Mouse (Mus musculus): ENCODE measurements at regions not wholly inside any gene's neighbourhood (a gene's known extent, or its start where the extent isn't known, plus 50 kb on each side); places are given as distances from the start of the nearest gene placed in this dataset.

- no peak for DNase-seq (ENCODE audit: low spot score)
- Histone ChIP-seq H3K27me3 (ENCODE audit: control insufficient read depth, insufficient read depth, low read length) (no peaks in the 10 kb centered on the region), H3K9me3 (replicated peaks; ENCODE audit: control insufficient read depth, low read length) (no peaks in the 10 kb centered on the region), H3K4me2 (ENCODE audit: low read depth, low read length) (no peak overlapping the region), H3K27ac (replicated peaks; ENCODE audit: low read depth, low read length) (no peak overlapping the region), H3K36me3 (replicated peaks; ENCODE audit: control insufficient read depth, insufficient read depth, low read depth, low read length) (no peaks in the 10 kb centered on the region), H3K4me3 (ENCODE audit: low read depth, low read length) (no peak overlapping the region), H3K4me1 (ENCODE audit: control insufficient read depth, insufficient read depth, low read length) (no peaks in the 10 kb centered on the region), H3K9ac (replicated peaks; ENCODE audit: low read length) (no peak overlapping the region)
- no peak for ATAC-seq (replicated peaks; ENCODE audit: insufficient number of reproducible peaks, low FRiP score, low TSS enrichment, low read depth)
- 68% methylated on average over 2 of the region's 2 CpGs for WGBS
These were observed 173.8 kb upstream of the Rnaseh2b start for GRCm38 (mm10) chr14:62118542-62118953.

- Histone ChIP-seq H3K4me3 (ENCODE audit: low read depth, low read length) (no peak overlapping the region), H3K36me3 (replicated peaks; ENCODE audit: control insufficient read depth, insufficient read depth, low read depth, low read length) (no peaks in the 10 kb centered on the region), H3K27ac (replicated peaks; ENCODE audit: low read depth, low read length) (no peak overlapping the region), H3K4me1 (ENCODE audit: control insufficient read depth, insufficient read depth, low read length) (no peaks in the 10 kb centered on the region), H3K4me2 (ENCODE audit: low read depth, low read length) (no peak overlapping the region), H3K9me3 (replicated peaks; ENCODE audit: control insufficient read depth, low read length) (no peaks in the 10 kb centered on the region), H3K27me3 (ENCODE audit: control insufficient read depth, insufficient read depth, low read length) (no peaks in the 10 kb centered on the region), H3K9ac (replicated peaks; ENCODE audit: low read length) (no peak overlapping the region)
- DNase-seq (ENCODE audit: low spot score) (no peak), ATAC-seq (replicated peaks; ENCODE audit: insufficient number of reproducible peaks, low FRiP score, low TSS enrichment, low read depth) (no peak)
- WGBS, result 81% methylated on average over 6 of the region's 6 CpGs
These were observed 163.5 kb upstream of the Rnaseh2b start for GRCm38 (mm10) chr14:62128918-62129317.

GRCm38 (mm10) chr14:62132353-62132816 lies 160.0 kb upstream of the Rnaseh2b start:
- WGBS, result 67% methylated on average over 8 of the region's 8 CpGs
- Histone ChIP-seq H3K9ac (replicated peaks; ENCODE audit: low read length) (no peak overlapping the region), H3K4me3 (ENCODE audit: low read depth, low read length) (no peak overlapping the region), H3K4me1 (ENCODE audit: control insufficient read depth, insufficient read depth, low read length) (no peaks in the 10 kb centered on the region), H3K9me3 (replicated peaks; ENCODE audit: control insufficient read depth, low read length) (no peaks in the 10 kb centered on the region; the same call in 1 of the 2 replicates), H3K36me3 (replicated peaks; ENCODE audit: control insufficient read depth, insufficient read depth, low read depth, low read length) (no peaks in the 10 kb centered on the region), H3K27ac (replicated peaks; ENCODE audit: low read depth, low read length) (no peak overlapping the region), H3K4me2 (ENCODE audit: low read depth, low read length) (no peak overlapping the region), H3K27me3 (ENCODE audit: control insufficient read depth, insufficient read depth, low read length) (no peaks in the 10 kb centered on the region)
- no peak for ATAC-seq (replicated peaks; ENCODE audit: insufficient number of reproducible peaks, low FRiP score, low TSS enrichment, low read depth)
- no peak for DNase-seq (ENCODE audit: low spot score)

- Histone ChIP-seq H3K4me2 (ENCODE audit: low read depth, low read length) (no peak overlapping the region), H3K4me3 (ENCODE audit: low read depth, low read length) (no peak overlapping the region), H3K9ac (replicated peaks; ENCODE audit: low read length) (no peak overlapping the region), H3K27me3 (ENCODE audit: control insufficient read depth, insufficient read depth, low read length) (no peaks in the 10 kb centered on the region), H3K4me1 (ENCODE audit: control insufficient read depth, insufficient read depth, low read length) (no peaks in the 10 kb centered on the region), H3K36me3 (replicated peaks; ENCODE audit: control insufficient read depth, insufficient read depth, low read depth, low read length) (no peaks in the 10 kb centered on the region), H3K9me3 (replicated peaks; ENCODE audit: control insufficient read depth, low read length) (no peaks in the 10 kb centered on the region; the same call in 1 of the 2 replicates), H3K27ac (replicated peaks; ENCODE audit: low read depth, low read length) (no peak overlapping the region)
- DNase-seq (ENCODE audit: low spot score), result no peak
- WGBS, result 61% methylated on average over 5 of the region's 5 CpGs
- ATAC-seq (replicated peaks; ENCODE audit: insufficient number of reproducible peaks, low FRiP score, low TSS enrichment, low read depth), result no peak
These were observed 154.4 kb upstream of the Rnaseh2b start for GRCm38 (mm10) chr14:62137981-62138380.

GRCm38 (mm10) chr14:62144385-62145030 lies 147.9 kb upstream of the Rnaseh2b start:
- Histone ChIP-seq H3K4me3 (ENCODE audit: low read depth, low read length) (no peak overlapping the region), H3K9me3 (replicated peaks; ENCODE audit: control insufficient read depth, low read length) (no peaks in the 10 kb centered on the region), H3K4me1 (ENCODE audit: control insufficient read depth, insufficient read depth, low read length) (no peaks in the 10 kb centered on the region), H3K36me3 (replicated peaks; ENCODE audit: control insufficient read depth, insufficient read depth, low read depth, low read length) (no peaks in the 10 kb centered on the region), H3K27ac (replicated peaks; ENCODE audit: low read depth, low read length) (no peak overlapping the region), H3K4me2 (ENCODE audit: low read depth, low read length) (no peak overlapping the region), H3K27me3 (ENCODE audit: control insufficient read depth, insufficient read depth, low read length) (no peaks in the 10 kb centered on the region), H3K9ac (replicated peaks; ENCODE audit: low read length) (no peak overlapping the region)
- no peak for ATAC-seq (replicated peaks; ENCODE audit: insufficient number of reproducible peaks, low FRiP score, low TSS enrichment, low read depth)
- peak; percentile 44 for DNase-seq (ENCODE audit: low spot score)
- WGBS, result 52% methylated on average over 17 of the region's 17 CpGs

- H3K9me3 ChIP-seq (replicated peaks; ENCODE audit: control insufficient read depth, low read length), result no peaks in the 10 kb centered on the region
- H3K4me3 ChIP-seq (ENCODE audit: low read depth, low read length), result no peak overlapping the region
- no peak overlapping the region for H3K27ac ChIP-seq (replicated peaks; ENCODE audit: low read depth, low read length)
- ATAC-seq (replicated peaks; ENCODE audit: insufficient number of reproducible peaks, low FRiP score, low TSS enrichment, low read depth) (no peak), DNase-seq (ENCODE audit: low spot score) (no peak)
- H3K36me3 ChIP-seq (replicated peaks; ENCODE audit: control insufficient read depth, insufficient read depth, low read depth, low read length), result no peaks in the 10 kb centered on the region
- H3K9ac ChIP-seq (replicated peaks; ENCODE audit: low read length), result no peak overlapping the region
- H3K27me3 ChIP-seq (ENCODE audit: control insufficient read depth, insufficient read depth, low read length), result no peaks in the 10 kb centered on the region
- WGBS, result 81% methylated on average over 7 of the region's 7 CpGs
- H3K4me2 ChIP-seq (ENCODE audit: low read depth, low read length), result no peak overlapping the region
- no peaks in the 10 kb centered on the region for H3K4me1 ChIP-seq (ENCODE audit: control insufficient read depth, insufficient read depth, low read length)
These were observed 135.2 kb upstream of the Rnaseh2b start for GRCm38 (mm10) chr14:62157038-62157716.

- Histone ChIP-seq H3K27me3 (ENCODE audit: control insufficient read depth, insufficient read depth, low read length) (no peaks in the 10 kb centered on the region), H3K9me3 (replicated peaks; ENCODE audit: control insufficient read depth, low read length) (no peaks in the 10 kb centered on the region), H3K9ac (replicated peaks; ENCODE audit: low read length) (no peak overlapping the region), H3K4me2 (ENCODE audit: low read depth, low read length) (no peak overlapping the region), H3K36me3 (replicated peaks; ENCODE audit: control insufficient read depth, insufficient read depth, low read depth, low read length) (no peaks in the 10 kb centered on the region), H3K4me3 (ENCODE audit: low read depth, low read length) (no peak overlapping the region), H3K27ac (replicated peaks; ENCODE audit: low read depth, low read length) (no peak overlapping the region), H3K4me1 (ENCODE audit: control insufficient read depth, insufficient read depth, low read length) (no peaks in the 10 kb centered on the region)
- DNase-seq (ENCODE audit: low spot score), result no peak
- no peak for ATAC-seq (replicated peaks; ENCODE audit: insufficient number of reproducible peaks, low FRiP score, low TSS enrichment, low read depth)
- WGBS, result 62% methylated on average over 2 of the region's 2 CpGs
These were observed 132.7 kb upstream of the Rnaseh2b start for GRCm38 (mm10) chr14:62159690-62160089.

GRCm38 (mm10) chr14:62163120-62163796 lies 129.1 kb upstream of the Rnaseh2b start:
- H3K4me1 ChIP-seq (ENCODE audit: control insufficient read depth, insufficient read depth, low read length), result no peaks in the 10 kb centered on the region
- 71% methylated on average over 12 of the region's 12 CpGs for WGBS
- DNase-seq (ENCODE audit: low spot score) (no peak), ATAC-seq (replicated peaks; ENCODE audit: insufficient number of reproducible peaks, low FRiP score, low TSS enrichment, low read depth) (no peak)
- no peaks in the 10 kb centered on the region for H3K9me3 ChIP-seq (replicated peaks; ENCODE audit: control insufficient read depth, low read length)
- H3K4me2 ChIP-seq (ENCODE audit: low read depth, low read length), result no peak overlapping the region
- H3K36me3 ChIP-seq (replicated peaks; ENCODE audit: control insufficient read depth, insufficient read depth, low read depth, low read length), result no peaks in the 10 kb centered on the region
- H3K9ac ChIP-seq (replicated peaks; ENCODE audit: low read length), result no peak overlapping the region
- no peak overlapping the region for H3K4me3 ChIP-seq (ENCODE audit: low read depth, low read length)
- H3K27ac ChIP-seq (replicated peaks; ENCODE audit: low read depth, low read length), result no peak overlapping the region
- H3K27me3 ChIP-seq (ENCODE audit: control insufficient read depth, insufficient read depth, low read length), result no peaks in the 10 kb centered on the region

Data from embryonic facial prominence, embryonic 11.5 days (tissue).